Mouse (Mus musculus) CH12.LX (cell line): ENCODE measurements around the gene Cdk2ap1.

Experiments
- CTCF ChIP-seq, 2 experiments: IDR thresholded peaks in 1 of 2; conservative IDR thresholded peaks in 1 of 2; 2 replicates each; pipeline ENCODE4 v1.5.1; 2011 to 2012; ENCODE audit warnings: low read depth in 2 of 2, low read length in 2 of 2, improper control_type of control experiment in 1 of 2, inconsistent platforms in 1 of 2, mild to moderate bottlenecking in 1 of 2, moderate library complexity in 1 of 2
- EP300 ChIP-seq: IDR thresholded peaks from 2 replicates; pipeline ENCODE4 v1.6.1; 2011; ENCODE audit warnings: low read length, improper control_type of control experiment
- MAX ChIP-seq: IDR thresholded peaks from 2 replicates; pipeline ENCODE4 v1.6.1; 2011; ENCODE audit warnings: low read length, improper control_type of control experiment
- MXI1 ChIP-seq: IDR thresholded peaks from 2 replicates; pipeline ENCODE4 v1.6.1; 2011; ENCODE audit warnings: mild to moderate bottlenecking, low read depth, low read length, improper control_type of control experiment
- POLR2A ChIP-seq: IDR thresholded peaks from 2 replicates; pipeline ENCODE4 v1.6.1; 2011; ENCODE audit warnings: low read depth, mild to moderate bottlenecking, improper control_type of control experiment, low read length
- TBP ChIP-seq: conservative IDR thresholded peaks from 2 replicates; pipeline ENCODE4 v1.6.1; 2011; ENCODE audit warnings: low read depth, low read length, improper control_type of control experiment
- USF2 ChIP-seq: conservative IDR thresholded peaks from 2 replicates; pipeline ENCODE4 v1.6.1; 2011; ENCODE audit warnings: low read depth, low read length, improper control_type of control experiment

GRCm38 (mm10) chr5:124317648-124318047 is 45.2 kb downstream of the Cdk2ap1 start:
- no peak for TF ChIP-seq MXI1
- no peak for TF ChIP-seq POLR2A
- TF ChIP-seq CTCF (conservative IDR thresholded peaks at IDR 0.05 in 1 of 2, IDR thresholded peaks at IDR 0.05 in 1 of 2; ENCODE audit: low read depth in 2 of 2, low read length in 2 of 2) = no peak
- TF ChIP-seq EP300 = no peak
- TF ChIP-seq USF2 = no peak
- no peak for TF ChIP-seq MAX
- no peak for TF ChIP-seq TBP
